Mouse (Mus musculus): ENCODE results near the gene Ncapd2. TPM values are rescaled to one million over a fixed set of nuclear protein-coding genes. Genes with fewer than 3 reads are reported as not detected.

Ncapd2 gene
- total RNA-seq, 2 experiments from 2014 or later, result 262 to 384 TPM

DNA sequence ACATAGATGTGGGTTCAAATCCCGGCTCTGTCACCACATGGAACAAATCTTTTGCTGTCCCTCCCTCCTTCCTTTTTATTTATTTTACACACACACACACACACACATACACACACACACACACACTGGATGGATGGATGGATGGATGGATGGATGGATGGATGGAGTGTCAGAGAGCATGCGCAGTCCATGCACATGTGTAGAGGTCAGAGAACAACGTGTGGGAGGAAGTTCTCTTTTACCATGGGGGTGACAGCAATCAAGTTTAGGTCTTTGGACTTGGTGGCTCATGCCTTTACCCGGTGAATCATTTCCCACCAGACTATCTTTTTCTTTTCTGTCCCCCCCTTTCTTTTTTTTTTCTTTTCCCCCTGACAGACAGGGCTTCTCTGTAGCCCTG, 37.8 kb downstream of the Ncapd2 start:
- ATAC-seq (replicated peaks; ENCODE audit: low FRiP score, low TSS enrichment, poor library complexity, severe bottlenecking), result no peak

DNA sequence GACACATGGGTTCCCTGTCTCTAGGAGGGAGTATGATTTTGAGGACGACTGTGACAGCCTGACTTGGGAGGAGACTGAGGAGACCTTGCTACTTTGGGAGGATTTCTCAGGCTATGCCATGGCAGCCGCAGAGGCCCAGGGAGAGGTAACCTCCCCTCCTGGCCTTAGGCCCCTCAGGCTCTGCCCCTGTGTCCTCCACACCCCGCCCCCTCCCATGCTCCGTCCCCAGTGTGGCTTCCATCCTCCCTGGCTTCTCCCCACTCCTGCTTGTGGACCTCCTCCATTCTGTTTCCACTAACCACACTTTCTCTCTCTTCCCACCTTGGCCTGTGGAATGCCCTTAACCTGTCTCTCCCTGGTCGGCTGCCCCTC, 38.5 kb downstream of the Ncapd2 start:
- no peak for ATAC-seq (replicated peaks; ENCODE audit: low FRiP score, low TSS enrichment, poor library complexity, severe bottlenecking)

DNA sequence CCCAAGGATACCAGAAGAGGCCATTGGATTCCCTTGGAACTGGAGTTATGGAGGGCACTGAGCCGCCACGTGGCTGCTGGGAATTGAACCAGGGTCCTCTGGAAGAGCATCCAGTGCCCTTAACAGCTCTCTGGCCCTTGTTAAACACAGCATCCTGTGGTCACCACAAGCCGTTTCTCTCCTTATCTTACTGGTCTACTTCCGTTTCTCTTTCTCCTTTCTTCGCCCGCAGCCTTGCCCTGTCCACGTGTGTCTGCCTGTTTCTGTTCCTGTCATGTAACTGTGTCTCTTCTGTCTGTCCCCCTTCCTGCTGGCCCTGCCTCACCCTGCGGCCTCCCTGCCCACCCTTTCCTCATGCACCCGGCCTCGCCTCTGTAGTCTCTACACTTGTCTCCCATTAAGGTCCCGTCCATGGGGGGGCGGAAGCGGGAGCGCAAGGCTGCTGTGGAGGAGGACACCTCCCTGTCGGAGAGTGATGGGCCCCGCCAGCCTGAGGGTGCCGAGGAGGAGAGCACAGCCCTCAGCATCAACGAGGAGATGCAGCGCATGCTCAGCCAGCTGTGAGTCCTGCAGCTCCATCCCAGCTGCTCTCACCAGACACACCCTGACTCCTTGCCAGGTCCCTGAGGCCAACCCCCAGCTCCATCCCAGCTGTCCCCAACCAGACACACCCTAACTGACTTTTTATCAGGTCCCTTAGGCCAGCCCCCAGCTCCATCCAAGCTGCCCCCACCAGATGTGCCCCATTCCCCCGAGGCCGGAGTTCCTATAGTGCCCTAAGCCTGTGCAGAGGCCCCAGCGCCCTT, 39.1 kb downstream of the Ncapd2 start:
- peak; percentile 44 for ATAC-seq (replicated peaks; ENCODE audit: low FRiP score, low TSS enrichment, poor library complexity, severe bottlenecking)

DNA sequence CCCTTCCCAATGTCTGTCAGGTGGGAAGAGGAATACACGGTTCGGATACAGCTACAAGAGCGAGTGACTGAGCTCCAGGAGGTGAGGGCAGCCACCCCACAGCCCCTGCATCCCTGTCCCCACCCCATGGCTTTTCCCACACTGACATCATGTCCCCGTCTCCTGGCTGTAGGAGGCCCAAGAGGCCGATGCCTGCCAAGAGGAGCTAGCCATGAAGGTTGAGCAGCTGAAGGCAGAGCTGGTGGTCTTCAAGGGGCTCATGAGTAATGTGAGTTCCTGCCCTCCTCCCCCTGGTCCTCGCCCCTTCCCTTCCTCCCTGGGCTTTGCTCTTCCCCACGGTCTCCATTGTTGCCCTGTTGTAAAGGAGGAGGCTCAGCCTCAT, 41.9 kb downstream of the Ncapd2 start:
- ATAC-seq (replicated peaks; ENCODE audit: low FRiP score, low TSS enrichment, poor library complexity, severe bottlenecking), result no peak

DNA sequence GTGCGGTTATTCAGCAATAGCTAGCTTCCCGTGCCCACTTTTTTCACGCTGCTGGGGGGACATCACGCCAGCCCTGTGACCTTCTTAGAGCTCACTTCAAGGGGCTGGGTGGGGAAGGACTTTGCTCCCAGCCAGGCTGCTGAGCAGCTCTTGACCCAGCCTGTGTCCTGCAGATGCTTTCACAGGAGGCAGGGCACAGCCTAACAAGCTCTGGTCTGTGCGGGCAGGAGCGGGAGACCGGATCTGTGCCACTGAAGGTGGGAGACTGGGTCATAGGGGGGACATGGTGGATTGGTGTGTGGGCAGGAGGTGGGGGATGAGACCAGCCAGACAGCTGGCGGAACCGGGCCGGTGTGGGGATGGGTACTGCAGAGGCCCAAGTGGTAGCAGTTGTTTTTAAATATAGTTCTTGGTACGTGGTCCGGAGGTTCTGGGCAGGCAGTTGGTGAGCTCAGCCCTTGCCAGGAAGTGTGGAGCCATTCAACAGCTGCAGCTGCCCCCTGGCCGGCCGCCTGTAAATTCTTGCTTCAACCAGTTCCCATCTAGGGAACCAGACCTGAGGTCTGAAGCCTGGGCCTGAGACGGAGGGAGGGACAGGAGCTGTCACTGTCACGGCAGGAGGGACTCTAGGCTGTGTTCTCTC, 42.5 kb downstream of the Ncapd2 start:
- no peak for ATAC-seq (replicated peaks; ENCODE audit: low FRiP score, low TSS enrichment, poor library complexity, severe bottlenecking)

DNA sequence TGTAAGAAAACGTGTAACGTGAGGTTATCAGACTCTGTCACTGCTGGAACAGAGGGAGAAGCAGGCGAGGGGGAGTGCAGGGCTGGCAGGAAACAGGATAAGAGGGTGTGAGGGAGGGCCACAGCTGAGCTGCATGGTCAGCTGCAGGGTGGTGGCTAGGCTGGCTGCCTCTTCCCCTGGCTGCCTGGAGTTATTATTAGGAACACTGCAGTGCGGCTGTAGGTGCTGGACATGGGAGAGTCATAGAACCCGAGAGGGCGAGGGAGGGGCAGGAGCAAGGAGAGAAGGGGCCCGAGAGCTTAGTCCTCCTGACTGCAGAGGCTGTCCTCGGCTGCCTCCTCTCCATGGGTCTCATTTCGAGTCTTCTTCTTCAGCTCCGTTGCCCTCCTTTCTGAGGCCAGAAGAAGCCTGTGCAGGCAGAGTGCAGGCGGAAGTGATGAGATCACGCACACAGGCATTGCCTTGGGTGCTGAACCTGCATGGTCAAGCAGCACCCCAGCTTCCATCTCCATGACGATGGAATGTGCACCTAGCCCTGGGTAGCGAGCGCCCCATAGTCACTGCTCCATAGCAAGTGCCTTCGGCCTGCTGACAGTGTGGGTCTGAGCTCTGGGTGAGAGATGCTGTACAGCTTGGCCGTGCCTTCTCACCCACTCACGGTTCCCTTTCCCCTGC, 43.1 kb downstream of the Ncapd2 start:
- no peak for ATAC-seq (replicated peaks; ENCODE audit: low FRiP score, low TSS enrichment, poor library complexity, severe bottlenecking)

DNA sequence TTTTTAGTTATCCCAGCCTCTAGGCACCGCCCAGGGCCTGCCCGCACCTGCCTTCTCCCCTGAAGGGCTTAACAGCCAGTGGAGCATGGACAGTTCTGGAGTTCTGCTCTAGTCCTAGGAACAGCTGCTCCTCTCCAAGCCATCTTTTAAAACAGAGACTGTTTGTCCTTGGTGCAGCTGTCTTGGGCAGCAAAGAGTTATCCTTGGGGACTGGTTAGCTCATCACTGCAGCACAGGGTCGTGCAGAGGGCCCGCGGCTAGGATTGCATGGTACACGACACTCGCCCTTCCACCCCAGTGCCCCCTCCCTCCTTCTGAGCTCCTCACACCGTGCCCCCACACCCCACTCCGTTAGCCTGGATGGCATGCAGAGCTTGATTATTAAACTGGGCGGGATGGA, 44.2 kb downstream of the Ncapd2 start:
- ATAC-seq (replicated peaks; ENCODE audit: low FRiP score, low TSS enrichment, poor library complexity, severe bottlenecking), result no peak

DNA sequence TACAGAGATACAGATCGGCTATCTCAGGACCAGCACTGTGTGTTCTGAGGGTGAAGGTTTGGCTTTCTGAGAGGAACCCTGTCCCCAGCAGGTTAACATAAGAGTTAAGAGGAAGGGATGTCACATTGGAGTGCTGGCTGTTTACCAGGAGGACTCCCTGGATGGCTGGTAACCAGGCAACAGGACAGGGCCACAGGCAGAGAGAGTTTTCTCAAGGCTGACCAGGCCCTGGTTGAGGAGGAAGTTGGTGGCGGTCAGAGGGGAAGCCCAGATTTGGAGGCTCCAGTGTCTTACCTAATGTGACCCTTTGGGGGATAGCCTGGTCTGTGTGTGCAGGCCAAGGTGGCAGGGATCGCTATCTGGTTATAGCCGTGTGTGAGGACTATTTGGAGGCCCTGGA, 44.7 kb downstream of the Ncapd2 start:
- peak; percentile 3; the same call in 1 of the 2 replicates for ATAC-seq (replicated peaks; ENCODE audit: low FRiP score, low TSS enrichment, poor library complexity, severe bottlenecking)

DNA sequence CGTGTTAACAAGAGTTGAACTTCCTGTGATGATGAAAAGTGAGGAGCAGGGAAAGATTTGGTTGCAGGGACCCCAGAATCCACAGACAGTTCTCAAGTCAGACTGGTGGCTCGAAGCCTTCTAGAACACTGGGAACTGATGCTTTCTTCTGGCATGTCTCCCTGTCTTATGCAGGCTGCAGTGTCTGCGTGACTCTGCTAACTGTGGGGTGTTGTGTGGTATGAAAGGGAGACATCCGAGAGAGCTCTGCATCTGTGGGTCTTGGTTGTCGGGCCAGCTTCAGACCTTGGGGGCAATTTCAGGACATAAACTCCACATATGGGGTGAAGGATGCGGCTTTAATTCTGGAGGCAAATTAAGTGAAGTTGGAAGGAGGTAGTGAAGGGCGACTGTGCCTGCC, 45.4 kb downstream of the Ncapd2 start:
- no peak for ATAC-seq (replicated peaks; ENCODE audit: low FRiP score, low TSS enrichment, poor library complexity, severe bottlenecking)

DNA sequence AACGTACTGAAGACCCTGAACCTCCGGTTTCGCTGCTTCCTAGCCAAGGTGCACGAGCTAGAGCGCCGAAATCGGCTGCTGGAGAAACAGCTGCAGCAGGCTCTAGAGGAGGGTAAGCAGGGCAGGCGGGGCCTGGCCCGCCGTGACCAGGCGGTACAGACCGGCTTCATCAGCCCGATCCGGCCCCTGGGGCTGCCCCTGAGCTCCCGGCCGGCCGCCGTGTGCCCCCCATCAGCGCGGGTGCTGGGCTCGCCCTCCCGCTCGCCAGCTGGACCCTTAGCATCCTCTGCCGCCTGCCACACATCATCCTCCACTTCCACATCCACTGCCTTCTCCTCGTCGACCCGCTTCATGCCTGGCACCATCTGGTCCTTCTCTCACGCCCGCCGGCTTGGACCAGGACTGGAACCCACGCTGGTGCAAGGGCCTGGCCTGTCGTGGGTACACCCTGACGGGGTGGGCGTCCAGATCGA, 46.0 kb downstream of the Ncapd2 start:
- ATAC-seq (replicated peaks; ENCODE audit: low FRiP score, low TSS enrichment, poor library complexity, severe bottlenecking), result no peak; the same call in 1 of the 2 replicates

DNA sequence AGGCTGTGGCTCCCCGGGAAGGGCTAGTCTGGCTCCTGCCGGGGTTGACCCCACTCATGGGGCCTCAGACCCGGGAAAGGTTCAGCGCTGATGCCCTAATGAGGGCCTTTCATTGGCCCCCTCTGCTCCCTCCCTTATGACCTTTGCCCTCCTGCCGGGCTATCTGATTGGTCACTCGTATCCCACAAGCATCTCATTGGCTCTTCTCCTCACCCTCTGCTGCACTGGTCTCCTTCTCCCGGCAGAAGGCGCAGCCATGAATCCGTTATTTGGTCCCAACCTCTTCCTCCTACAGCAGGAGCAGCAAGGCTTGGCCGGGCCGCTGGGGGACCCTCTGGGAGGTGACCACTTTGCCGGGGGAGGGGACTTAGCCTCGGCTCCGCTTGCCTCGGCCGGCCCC, 46.5 kb downstream of the Ncapd2 start, which contains the start of gene Iffo1:
Gene Iffo1 (plus strand): TSS at position 241 of the 400 bp plus-strand sequence.
- peak; percentile 83 for ATAC-seq (replicated peaks; ENCODE audit: low FRiP score, low TSS enrichment, poor library complexity, severe bottlenecking)

DNA sequence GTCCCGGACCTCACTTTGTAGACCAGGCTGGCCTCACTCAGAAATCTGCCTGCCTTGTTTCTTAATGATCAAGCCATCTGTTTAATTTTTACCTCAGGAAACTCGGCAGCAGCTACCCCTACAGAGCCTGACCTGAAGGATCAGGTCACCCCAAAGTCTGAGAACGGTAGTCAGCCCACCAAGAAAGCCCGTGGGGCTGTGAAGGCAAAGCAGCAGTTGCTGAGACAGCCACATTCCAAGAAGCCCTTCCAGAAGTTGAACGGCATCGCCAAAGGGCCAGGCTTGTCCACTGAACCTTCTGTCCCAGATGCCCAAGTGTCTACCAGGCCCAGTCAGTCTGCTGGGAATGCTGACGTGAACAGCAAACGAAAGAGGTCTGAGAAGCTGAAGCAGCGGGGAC, 47.6 kb downstream of the Ncapd2 start:
- no peak for ATAC-seq (replicated peaks; ENCODE audit: low FRiP score, low TSS enrichment, poor library complexity, severe bottlenecking)

DNA sequence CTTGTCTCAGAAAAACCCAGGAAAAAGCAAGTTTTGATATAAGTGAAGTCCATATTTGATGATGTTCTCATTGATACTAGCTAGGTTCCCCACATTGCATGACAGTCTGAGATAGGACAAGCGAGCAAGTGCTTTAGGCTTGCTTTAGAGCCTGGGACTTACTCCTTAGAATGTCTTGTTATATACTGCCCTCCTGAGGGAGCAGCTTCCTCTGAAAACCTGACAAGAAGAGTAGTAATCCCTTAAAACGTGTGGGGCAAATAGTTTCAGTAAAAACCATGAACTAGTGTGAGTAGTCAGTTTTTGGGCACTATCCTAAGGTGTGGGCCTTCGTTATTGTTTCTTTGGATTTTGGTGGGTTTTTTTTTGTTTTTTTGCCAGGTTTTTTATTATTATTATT, 48.4 kb downstream of the Ncapd2 start:
- no peak for ATAC-seq (replicated peaks; ENCODE audit: low FRiP score, low TSS enrichment, poor library complexity, severe bottlenecking)

DNA sequence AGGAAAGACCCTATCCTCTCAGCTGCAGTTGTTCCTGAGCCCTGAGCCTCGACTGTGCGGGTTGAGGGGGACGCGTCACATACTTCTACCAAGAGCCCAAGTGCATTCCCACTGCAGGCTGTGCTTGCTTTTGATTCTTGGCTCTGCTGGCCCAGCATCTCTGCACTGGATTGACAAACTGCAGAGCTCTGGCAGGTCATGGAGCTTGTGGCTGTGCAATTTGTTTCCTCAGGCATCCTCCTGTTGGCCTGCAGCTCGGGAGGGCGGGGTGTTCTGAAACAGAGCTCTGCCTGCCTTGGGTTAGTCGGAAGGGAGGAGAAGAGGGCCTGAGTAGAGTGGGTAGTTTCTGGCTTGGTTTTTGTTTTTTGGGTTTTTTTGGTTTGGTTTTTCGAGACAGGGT, 49.1 kb downstream of the Ncapd2 start:
- ATAC-seq (replicated peaks; ENCODE audit: low FRiP score, low TSS enrichment, poor library complexity, severe bottlenecking), result no peak

DNA sequence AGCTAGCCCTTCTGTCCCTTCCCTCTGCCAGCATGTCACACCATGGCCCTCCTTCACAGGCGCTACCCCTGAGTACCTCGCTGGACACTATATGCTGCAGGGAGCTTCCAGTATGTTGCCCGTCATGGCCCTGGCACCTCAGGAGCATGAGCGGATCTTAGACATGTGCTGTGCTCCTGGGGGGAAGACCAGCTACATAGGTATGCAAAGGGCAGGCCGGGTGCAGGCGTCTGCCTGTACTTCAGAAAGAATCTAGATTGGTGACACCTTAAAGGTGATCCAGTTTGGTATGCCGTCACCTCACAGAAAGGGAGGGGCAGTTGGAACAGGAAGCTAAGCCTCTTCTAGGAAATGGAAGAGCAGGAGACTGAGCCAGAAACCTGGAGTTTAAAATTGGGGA, 51.8 kb downstream of the Ncapd2 start:
- ATAC-seq (replicated peaks; ENCODE audit: low FRiP score, low TSS enrichment, poor library complexity, severe bottlenecking), result no peak

DNA sequence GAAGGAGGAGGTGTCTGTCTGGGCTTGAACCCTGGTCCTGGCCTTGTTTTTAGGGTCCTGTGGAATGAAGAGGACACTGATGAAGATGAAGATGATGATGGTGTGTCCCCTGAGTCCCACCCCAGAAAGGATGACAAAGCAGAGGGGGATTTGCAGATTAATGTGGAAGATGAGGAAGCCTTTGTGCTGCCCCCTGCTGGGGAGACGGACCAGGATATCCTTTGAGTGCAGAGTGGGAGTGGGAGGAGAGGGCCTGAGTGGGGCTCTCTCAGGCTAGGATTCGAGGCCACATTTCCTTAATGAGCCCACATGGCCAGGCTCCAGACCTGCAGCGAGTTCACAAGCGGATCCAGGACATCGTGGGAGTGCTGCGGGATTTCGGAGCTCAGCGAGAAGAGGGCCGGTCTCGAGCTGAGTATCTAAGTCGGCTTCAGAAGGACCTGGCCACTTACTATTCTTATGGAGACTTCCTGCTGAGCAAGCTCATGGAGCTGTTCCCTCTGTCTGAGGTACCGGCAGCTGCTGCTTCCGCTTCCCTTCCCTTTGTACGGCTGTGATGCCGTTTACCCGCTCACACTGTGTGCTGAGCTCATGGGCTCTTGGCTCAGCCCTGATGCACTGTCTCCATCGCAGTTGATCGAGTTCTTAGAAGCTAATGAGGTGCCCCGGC, 54.4 kb downstream of the Ncapd2 start:
- no peak; the same call in 1 of the 2 replicates for ATAC-seq (replicated peaks; ENCODE audit: low FRiP score, low TSS enrichment, poor library complexity, severe bottlenecking)

DNA sequence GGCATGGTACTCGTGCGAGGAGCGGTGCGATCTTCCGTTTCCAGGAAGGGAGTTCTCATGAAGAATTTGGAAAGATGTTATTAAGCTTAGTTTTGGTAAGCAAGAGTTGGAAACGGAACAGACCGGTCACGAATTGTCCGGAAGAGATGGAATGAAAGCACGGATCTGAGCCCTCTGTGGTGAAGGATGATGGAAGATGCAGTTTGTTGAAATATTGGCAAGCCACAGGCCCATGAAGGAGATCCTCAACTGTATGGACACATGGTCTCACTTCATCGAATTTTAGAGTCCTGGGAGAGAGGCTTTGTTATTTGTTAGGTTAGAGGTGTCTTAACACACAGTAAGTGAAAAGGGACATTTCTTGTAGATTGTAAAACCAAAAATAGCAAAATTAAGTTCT, 59.0 kb downstream of the Ncapd2 start:
- no peak for ATAC-seq (replicated peaks; ENCODE audit: low FRiP score, low TSS enrichment, poor library complexity, severe bottlenecking)

DNA sequence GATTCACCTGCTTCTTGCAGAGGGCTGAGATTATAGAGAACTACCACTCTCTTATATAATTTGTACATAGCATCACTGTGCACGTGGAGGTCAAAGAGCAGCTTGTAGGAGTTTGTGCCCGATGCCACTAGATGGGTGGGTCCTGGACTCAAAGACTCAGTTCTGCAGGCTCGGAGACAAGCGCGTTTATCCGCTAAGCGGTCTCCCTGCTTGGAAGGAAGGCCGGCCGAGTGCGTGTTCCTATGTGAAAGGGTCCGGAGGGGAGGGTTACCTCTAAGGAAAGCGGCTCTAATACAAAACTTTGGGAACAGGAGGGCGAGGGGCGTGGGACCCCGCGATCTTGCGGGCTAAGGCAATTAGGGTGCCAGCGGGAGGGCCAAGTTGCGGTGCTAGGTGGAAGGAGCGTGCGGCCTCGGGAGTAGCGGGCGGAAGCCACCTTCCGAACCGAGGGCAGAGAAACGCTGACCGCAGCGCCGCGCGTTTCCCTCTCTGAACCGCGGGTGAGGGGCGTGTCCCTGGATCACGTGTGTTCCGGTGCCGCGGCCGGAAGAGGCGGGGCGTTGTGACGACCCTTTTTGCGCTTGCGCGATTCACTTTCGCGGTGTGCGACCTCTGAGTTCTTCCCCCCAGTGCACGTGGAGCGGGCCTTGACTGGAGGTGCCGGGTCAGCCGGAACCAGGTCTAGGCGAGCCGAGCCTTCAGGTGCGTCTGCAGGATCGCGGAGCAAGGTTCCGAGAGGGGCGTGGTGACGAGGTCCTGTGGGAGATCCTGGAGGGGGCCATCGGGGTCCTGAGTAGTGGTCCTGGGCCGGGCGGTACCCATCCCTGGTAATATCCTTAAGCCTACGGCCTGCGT, 60.0 kb downstream of the Ncapd2 start, which contains the start of gene Nop2:
Gene Nop2 (plus strand): TSS at position 608 of the 855 bp plus-strand sequence.
- peak; percentile 93 for ATAC-seq (replicated peaks; ENCODE audit: low FRiP score, low TSS enrichment, poor library complexity, severe bottlenecking)

Data from megakaryocyte-erythroid progenitor cell, adult 5-6 weeks (primary cell).